Mouse (Mus musculus) left cerebral cortex, postnatal 14 days (tissue): Measurements from ENCODE around the gene Antxr2. TPM values are rescaled to one million over a fixed set of nuclear protein-coding genes. Genes with fewer than 3 reads are reported as not detected.
A peak's percentile ranks its signal among the peaks of the same experiment; 100 is the strongest.

Experiments used
- DNase-seq, 2 experiments: peaks; one replicate each; pipeline ENCODE4 v3.0.0; 2021 to 2022; ENCODE audit warnings: low spot score in 2 of 2, mixed read lengths in 1 of 2
- intact Hi-C: fragments of 180-260 bp; cut with DNase I; formaldehyde crosslinking; loops from one replicate; pipeline ENCODE4 v1.15.1; 2025
- total RNA-seq, 2 experiments: library from RNA; stranded (reverse); gene quantifications; 2 replicates each; pipeline ENCODE4 v1.2.3; 2021

Antxr2 gene
- total RNA-seq, 2 experiments from 2014 or later = 2.1 to 2.4 TPM

GRCm38 (mm10) chr5:97946236-97946635 lies 84.6 kb downstream of the Antxr2 start:
- no peak for DNase-seq
- intact Hi-C loops = no loop called here

DNA sequence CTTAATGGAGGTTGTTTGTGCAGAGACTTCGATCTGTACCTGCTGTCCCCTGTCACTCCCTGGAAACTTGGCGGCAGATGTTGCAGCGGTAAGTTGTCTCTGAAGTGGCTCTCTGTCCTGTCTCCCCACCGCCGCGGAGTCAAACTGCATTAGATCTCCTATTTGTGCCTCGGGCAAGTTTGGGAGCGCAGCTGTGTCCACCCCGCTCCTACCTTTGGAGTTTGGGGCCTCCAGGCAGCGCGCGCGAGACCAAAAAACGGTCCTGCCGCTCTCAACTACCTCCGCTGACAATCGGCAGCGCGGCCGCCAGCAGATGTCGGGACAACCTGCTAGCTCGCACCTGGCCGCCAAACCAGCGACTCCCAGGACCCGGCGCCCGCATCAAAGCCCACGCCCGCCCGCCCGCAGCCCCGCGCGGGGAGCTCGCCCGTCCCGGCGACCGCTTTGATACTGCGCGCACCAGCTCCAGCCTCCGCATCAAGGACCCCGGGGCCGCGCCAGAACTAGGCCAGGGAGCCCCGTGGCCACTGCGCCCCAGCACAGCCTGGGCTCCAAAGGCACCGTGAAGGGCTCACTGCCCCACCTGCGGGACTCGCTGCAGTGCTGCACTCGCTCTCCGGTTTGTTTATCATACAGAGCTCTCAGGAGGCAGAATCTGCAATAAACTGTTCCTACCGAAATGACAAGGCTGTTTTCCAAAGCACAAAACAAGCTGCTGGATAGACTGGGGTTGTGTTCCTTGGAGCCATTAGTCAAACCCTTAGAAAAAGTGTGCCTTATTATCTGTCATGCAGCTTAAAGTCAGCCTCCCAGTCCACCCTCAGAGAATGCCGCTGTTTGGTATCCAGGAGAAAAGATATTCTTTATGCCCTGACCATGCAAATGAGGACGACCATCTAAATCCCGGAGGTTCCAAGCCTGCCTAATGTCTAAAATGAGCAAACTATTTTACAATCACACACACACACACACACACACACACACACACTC lies 95.4 kb downstream of the Antxr2 start:
- intact Hi-C loops = no loop called here
- peak; percentile 15 to 26 for DNase-seq

DNA sequence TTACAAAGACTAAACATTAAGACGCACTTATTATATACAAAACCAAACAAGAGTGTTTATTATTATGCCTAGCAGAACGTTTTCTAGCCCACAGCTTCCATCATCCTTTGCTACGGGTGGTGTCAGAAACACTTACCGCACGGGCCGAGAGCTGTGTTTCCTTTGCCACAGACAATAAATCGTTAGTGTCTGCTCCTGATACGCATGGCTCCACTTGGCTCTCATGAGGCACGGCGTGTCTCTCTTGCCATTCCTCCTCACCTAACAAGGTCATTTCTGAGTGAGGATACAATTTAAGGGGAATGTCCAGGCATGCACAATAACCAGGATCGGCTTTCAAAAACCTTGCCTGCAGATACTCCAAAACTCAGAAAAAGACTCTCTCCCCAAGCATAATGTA lies 113.2 kb downstream of the Antxr2 start:
- intact Hi-C loops = no loop called here

GRCm38 (mm10) chr5:97914890-97915289 lies 116.0 kb downstream of the Antxr2 start:
- DNase-seq = no peak
- intact Hi-C loops = no loop called here

More for the DNA sequence above, 113.2 kb downstream of the Antxr2 start:
- DNase-seq = no peak

DNA sequence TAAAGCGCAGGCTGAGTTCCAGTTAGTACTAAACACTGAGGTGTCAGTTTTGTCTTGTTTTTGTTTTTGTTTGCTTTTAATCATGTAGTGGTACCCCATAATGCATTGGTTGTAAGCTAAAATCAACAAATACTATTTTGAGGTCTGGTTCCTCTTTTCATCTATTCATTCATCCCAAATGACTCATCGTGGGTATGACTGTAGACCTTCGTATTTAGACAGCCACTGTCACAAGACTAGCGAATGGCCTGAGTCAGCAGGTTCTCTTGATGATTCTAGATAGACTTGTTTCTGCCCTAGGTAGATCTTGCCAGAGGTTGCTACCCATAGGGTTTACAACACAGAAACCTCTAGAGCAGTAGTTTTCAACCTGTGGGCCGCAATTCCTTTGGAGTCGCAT lies 116.9 kb downstream of the Antxr2 start:
- no peak for DNase-seq
- intact Hi-C loops = no loop called here

DNA sequence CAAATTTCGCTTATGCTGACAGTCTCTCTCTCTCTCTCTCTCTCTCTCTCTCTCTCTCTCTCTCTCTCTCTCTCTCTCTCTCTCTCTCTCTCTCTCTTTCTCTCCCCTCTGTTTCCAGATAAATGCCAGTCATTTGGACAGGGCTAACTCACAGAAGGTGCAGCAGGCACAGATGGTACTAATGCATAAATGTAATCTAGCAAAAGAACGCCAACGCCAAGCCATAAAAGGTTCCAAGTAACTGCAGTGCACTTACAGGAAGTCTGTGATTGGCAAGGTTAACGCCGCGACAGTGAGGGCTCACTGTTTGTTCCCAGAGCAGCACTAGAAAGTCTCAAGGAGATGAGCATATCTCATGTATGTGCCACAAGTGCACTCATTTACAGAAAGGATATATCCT lies 123.4 kb downstream of the Antxr2 start:
- peak in 1 of 2 experiments; percentile 17 for DNase-seq
- intact Hi-C loops = no loop called here

DNA sequence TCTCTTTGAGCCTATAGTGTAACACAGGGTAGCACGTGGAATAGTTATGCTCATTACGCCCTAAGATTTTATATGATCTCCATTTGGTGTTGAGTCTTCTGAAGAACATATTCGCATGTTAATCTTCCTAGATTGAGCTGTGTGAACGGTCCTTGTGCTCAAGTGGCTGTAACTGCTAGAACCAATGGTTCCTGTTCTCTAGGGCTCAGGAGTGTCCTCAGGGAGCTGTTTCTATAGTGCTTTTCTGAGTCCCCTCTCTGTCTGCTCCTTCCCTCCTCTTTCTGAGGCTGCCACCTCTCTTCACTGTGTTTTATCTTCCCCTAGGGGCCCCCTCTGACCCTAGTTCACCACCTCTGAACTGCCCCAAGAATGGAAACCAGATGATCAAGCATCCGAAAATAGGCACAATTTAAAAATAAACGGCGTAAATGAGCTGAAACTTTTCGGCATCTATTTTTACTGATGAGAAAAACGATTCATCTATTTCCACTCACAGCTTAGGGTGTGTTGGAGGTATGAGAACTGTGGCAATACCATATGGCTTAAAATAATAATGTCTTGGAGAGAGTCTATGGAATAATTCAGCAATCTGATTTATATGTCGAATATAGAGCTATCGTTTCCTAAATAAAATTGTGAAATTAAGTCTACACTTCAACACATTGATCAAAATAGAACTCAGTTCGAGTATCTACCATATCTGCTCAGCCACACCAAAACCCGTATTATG lies 124.1 kb downstream of the Antxr2 start:
- intact Hi-C loops = no loop called here
- DNase-seq = no peak

DNA sequence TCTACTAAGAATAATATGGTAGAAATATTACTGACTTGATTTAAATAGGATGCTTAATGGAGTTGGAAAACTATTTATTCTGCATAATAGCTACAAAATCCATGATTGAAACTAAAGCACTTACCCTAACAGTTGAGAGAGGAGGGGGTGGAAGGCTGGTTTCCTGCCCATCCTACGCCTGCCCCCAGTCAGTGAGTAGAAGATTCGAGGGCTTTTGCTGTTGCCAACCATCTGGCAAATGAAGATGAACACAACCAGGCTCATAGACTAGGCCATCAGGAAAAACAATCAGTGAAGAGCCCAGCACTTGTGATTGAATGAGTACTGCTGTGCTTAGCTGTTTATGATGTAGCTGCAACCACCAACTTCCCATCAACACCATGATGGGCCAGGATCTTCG lies 125.0 kb downstream of the Antxr2 start:
- DNase-seq = no peak
- intact Hi-C loops = no loop called here

DNA sequence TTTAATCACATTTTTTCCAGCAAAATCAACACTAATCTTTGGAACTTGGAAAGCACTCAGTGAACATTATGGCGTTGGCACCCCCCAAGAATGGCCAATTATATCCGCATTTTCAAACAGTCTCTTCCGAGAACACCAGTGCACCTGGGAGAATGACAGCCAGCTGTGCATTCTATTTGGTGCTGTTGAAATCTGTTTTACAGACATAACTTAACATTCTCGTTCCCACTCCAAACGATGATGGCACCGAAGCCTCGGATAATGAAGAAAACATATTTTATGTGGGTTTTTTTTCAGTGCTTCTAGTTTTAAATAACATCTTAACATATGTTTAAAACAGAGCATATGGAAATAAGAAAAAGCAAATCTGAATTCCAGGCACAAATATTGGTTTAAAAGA lies 129.7 kb downstream of the Antxr2 start:
- peak; percentile 15 to 19 for DNase-seq
- intact Hi-C loops = loop anchor here (5.0 kb wide), 1 partner anchor 259 kb away; no protein-coding TSS in a partner anchor

DNA sequence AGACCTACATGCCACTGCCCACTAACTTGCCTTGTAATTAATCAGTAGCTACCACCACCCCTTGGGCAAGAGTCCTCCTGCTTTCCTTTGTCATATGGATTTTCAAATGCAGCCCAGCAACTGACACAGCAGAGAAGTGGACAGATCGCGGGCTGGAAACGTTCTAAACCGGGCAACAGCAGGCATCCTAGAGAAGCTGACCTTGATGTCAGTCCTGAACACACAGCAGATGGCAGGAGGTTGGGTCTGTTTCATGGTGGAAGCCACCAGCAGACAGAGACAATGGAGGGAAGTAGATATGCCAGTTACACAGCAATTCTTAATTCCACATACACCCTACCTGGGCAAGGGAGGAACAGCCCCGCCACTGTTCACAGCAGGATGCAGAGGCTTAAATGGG lies 131.5 kb downstream of the Antxr2 start:
- intact Hi-C loops = no loop called here

DNA sequence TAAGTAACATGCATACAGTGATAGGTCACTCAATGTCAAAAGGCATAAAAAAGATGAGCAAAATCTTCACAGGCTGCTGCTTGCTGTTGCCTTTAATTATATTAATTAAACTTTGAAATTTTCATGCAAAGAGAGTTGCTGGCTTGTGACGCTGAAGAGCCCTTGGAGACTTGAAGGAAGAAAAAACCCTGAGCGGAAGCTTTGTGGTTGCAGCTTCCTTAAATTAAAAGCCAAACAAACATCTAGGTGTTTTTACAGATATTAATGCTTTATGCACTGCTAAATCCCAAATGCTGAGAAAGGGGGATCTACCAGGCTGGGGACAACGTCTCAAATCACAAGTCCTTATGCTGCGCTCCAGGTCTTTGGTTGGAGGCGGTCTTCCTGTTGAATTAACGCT lies 145.4 kb downstream of the Antxr2 start:
- DNase-seq = no peak
- intact Hi-C loops = no loop called here

More for the DNA sequence above, 131.5 kb downstream of the Antxr2 start:
- DNase-seq = no peak

DNA sequence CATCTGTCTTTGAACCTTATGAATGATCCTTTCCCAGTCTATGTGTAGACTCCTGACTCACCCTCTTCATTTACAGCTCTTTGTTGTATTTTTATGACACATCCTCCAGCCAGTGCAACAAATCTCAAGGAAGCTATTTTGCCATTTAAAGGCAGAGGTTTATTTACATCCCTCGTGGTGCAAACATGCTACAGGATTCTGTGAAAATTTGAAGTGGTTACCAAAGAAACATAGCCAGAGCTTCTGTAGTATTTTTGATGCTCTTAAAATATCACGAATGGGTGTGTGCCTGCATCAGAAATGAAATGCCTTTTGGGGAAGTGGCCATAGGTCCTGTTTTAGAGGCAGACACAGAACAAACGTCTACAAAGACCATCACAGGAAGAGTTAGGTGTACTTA lies 146.7 kb downstream of the Antxr2 start:
- intact Hi-C loops = no loop called here
- peak in 1 of 2 experiments; percentile 23 for DNase-seq

GRCm38 (mm10) chr5:97881421-97881820 lies 149.4 kb downstream of the Antxr2 start:
- intact Hi-C loops = no loop called here

DNA sequence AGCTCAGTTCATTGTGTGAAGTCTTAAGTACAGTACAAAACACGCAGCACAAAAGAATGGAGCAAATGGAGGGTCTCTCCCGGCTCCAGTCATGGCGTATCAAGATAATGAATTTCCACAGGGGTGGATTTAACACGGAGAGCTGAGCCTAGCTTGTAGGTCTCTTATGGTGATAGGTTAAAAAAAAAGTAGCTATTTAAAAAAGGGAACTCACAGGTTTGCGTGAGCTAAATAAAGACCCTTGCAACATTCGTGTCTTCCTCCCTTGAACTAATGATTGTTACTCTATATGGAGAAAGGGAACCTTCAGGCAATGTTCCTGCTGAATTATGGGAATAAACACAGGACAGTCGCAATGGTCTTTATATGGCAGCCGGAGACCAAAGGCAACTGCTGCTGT lies 150.7 kb downstream of the Antxr2 start:
- DNase-seq = no peak
- intact Hi-C loops = no loop called here

More at GRCm38 (mm10) chr5:97881421-97881820, 149.4 kb downstream of the Antxr2 start:
- DNase-seq = no peak

DNA sequence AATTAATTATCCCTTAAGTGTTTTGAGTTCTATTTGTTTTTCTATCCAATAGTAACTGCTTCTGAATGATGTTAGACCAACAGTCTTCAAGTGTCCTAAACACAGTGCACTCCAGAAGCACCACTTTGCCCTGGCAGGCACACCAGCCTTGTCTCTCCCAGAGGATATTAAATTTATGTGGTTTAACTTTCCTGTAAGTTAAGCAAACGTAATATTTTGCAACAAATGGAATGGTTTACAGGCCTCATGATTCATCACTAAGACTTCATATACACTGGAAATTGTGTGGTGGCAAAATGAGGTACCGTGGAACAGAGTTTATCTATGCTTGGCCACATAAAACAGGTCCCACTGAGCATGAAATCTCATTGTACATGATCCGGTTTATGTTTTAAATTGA lies 152.0 kb downstream of the Antxr2 start:
- DNase-seq = no peak
- intact Hi-C loops = no loop called here

DNA sequence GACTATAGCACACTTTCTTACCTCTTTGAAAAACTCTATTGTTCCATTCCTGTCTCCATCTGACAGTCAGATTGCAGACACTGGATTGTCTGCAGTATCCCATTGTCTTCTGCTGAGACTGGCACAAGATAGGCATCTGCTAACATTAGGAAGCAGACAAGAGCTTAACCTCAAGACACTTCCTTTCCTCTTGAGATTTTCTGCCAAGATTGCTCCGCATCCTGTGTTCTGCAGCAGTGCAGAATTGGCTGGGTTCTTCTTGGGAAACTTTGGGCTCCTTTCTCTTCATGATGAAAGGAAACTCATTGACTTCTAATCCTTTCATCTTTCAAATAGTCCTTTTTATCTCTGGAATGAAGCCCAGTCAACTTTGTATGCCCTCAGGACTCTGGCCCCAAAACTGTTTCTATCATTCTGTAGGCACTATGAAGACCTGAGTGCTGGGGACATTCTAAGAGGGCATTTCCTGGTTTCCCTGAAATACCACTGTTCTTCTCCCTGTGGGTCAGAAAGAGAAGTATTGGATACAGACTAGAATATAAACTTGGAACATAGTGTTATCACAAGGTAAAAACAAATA lies 152.5 kb downstream of the Antxr2 start:
- intact Hi-C loops = no loop called here
- DNase-seq = no peak

- intact Hi-C loops = no loop called here
Observed at GRCm38 (mm10) chr5:97876895-97877294, 153.9 kb downstream of the Antxr2 start.

GRCm38 (mm10) chr5:97867921-97868320 lies 162.9 kb downstream of the Antxr2 start:
- intact Hi-C loops = no loop called here
- no peak for DNase-seq

More at GRCm38 (mm10) chr5:97876895-97877294, 153.9 kb downstream of the Antxr2 start:
- DNase-seq = no peak

DNA sequence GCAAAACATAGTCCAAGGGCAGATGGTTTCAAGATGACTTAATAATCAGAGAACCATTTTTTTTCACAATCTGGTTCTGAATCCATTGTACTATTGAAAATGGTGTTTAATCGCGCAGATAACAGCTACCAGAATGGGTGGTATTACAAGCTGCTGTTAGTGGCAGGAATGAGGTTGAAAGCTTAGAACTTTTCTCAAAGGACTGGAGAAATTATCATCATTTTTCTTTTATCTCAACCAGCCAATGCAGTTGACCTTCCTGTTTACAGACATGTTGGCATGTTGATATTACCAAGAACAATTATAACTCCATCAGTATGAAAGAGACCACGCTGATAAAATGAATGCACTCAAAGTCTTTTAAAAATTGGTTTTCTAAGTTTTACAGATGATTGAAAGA lies 163.9 kb downstream of the Antxr2 start:
- intact Hi-C loops = no loop called here
- no peak for DNase-seq

DNA sequence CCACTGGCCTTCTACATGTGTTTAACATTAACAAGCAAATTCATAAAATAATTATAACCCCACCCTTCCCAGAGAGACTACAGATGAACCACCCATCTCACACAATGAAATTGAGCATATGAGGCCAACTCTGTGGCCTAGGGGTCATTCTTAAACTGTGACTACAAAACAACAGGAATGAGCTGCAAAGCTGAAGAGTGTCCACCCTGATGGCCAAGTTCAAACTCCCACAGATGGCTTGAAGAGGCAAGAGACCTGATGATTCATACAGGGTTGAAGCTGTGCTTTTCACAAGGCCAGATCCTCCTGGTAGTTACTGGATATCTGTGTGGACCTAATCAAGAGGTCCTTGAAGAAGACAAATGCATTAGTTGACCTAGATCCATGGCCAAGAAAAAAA lies 173.7 kb downstream of the Antxr2 start:
- DNase-seq = no peak
- intact Hi-C loops = no loop called here
